Mouse (Mus musculus) T-helper 2 cell (primary cell): Measurements from ENCODE around the gene Atf4.

Experiments used
- in situ Hi-C: fragments of 300-600 bp; cut with MboI, MseI; formaldehyde crosslinking; loops from one replicate; pipeline ENCODE4 v1.15.1; 2025; ENCODE audit warnings: high pct_unique_total_duplicates

Atf4 gene

GRCm38 (mm10) chr15:80254847-80255645, at the start of gene Atf4:
TSS of gene Atf4 (plus strand) at chr15:80255184.
- in situ Hi-C loops, result loop anchor here (10.0 kb wide), 1 partner anchor 1600 kb away; the partner anchor contains the start of gene Tob2

GRCm38 (mm10) chr15:80206057-80206565, 48.9 kb upstream of the Atf4 start:
- in situ Hi-C loops, result no loop called here

GRCm38 (mm10) chr15:80208446-80208845, 46.5 kb upstream of the Atf4 start:
- in situ Hi-C loops, result no loop called here

- in situ Hi-C loops, result no loop called here
Measured at GRCm38 (mm10) chr15:80213688-80214087, 41.3 kb upstream of the Atf4 start.

- in situ Hi-C loops, result no loop called here
Measured at GRCm38 (mm10) chr15:80215716-80216479, 39.1 kb upstream of the Atf4 start.

- in situ Hi-C loops, result no loop called here
Measured at GRCm38 (mm10) chr15:80216480-80216820, 38.5 kb upstream of the Atf4 start.

- in situ Hi-C loops, result no loop called here
Measured at GRCm38 (mm10) chr15:80217476-80217875, 37.5 kb upstream of the Atf4 start.

- in situ Hi-C loops, result no loop called here
Measured at GRCm38 (mm10) chr15:80219211-80219610, 35.8 kb upstream of the Atf4 start.

- in situ Hi-C loops, result loop anchor here (10.0 kb wide), 1 partner anchor 125 kb away; the partner anchor contains the start of genes Rpl3 and Syngr1
Measured at GRCm38 (mm10) chr15:80219705-80220657, 35.0 kb upstream of the Atf4 start.

- in situ Hi-C loops, result loop anchor here (10.0 kb wide), 1 partner anchor 126 kb away; the partner anchor contains the start of genes Rpl3 and Syngr1
Measured at GRCm38 (mm10) chr15:80221031-80221430, 34.0 kb upstream of the Atf4 start.

GRCm38 (mm10) chr15:80223751-80224150, 31.2 kb upstream of the Atf4 start:
- in situ Hi-C loops, result loop anchor here (10.0 kb wide), 1 partner anchor 129 kb away; the partner anchor contains the start of genes Rpl3 and Syngr1

GRCm38 (mm10) chr15:80225208-80225607, 29.8 kb upstream of the Atf4 start:
- in situ Hi-C loops, result loop anchor here (10.0 kb wide), 1 partner anchor 130 kb away; the partner anchor contains the start of genes Rpl3 and Syngr1

GRCm38 (mm10) chr15:80225796-80226195, 29.2 kb upstream of the Atf4 start:
- in situ Hi-C loops, result loop anchor here (10.0 kb wide), 1 partner anchor 131 kb away; the partner anchor contains the start of genes Rpl3 and Syngr1

GRCm38 (mm10) chr15:80228071-80228800, 26.7 kb upstream of the Atf4 start:
- in situ Hi-C loops, result loop anchor here (10.0 kb wide), 1 partner anchor 133 kb away; the partner anchor contains the start of genes Rpl3 and Syngr1

- in situ Hi-C loops, result no loop called here
Measured at GRCm38 (mm10) chr15:80232331-80232730, 22.7 kb upstream of the Atf4 start.

- in situ Hi-C loops, result no loop called here
Measured at GRCm38 (mm10) chr15:80233053-80233452, 21.9 kb upstream of the Atf4 start.

GRCm38 (mm10) chr15:80233733-80234509, 21.1 kb upstream of the Atf4 start, which contains the start of gene Mief1:
TSS of gene Mief1 (plus strand) at chr15:80234018.
- in situ Hi-C loops, result no loop called here

GRCm38 (mm10) chr15:80235535-80235934, 19.4 kb upstream of the Atf4 start, which contains the start of gene AC140267.1:
TSS of gene AC140267.1 (plus strand) at chr15:80235835.
- in situ Hi-C loops, result no loop called here

- in situ Hi-C loops, result loop anchor here (10.0 kb wide), 1 partner anchor 713 kb away; no protein-coding TSS in a partner anchor
Measured at GRCm38 (mm10) chr15:80248135-80248534, 6.8 kb upstream of the Atf4 start.
